In the genomic region with DNA sequence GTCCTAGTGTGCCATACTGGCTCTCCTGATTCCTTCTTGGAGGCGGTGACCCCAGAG, we compare ENCODE assay signal across 8 mouse cellular contexts. TPM values are rescaled to one million over a fixed set of nuclear protein-coding genes. Genes with fewer than 3 reads are reported as not detected.
DNase-seq lines count a peak whose midpoint lies in the region; ATAC-seq and TF ChIP-seq lines count a peak whose summit lies in the region.

A gene (plus strand): TSS at position 22 of the 57 bp plus-strand sequence.

- no peaks in the 10 kb centered on the region for H3K9me3 ChIP-seq in embryonic facial prominence, embryonic 10.5 days
- no peaks in the 10 kb centered on the region for H3K9me3 ChIP-seq in heart, embryonic 12.5 days (replicated peaks)

- no peak for TF ChIP-seq POLR2A in liver, adult 2 months (IDR thresholded peaks at IDR 0.05; ENCODE audit: extremely low read depth, insufficient read depth, low read length)

- DNase-seq in liver, adult 2 months (ENCODE audit: extremely low read depth, low read depth, low spot score), result no peak
- DNase-seq in liver, result no peak
- DNase-seq in embryonic facial prominence, embryonic 10.5 days (ENCODE audit: low spot score), result no peak
- DNase-seq in left cerebral cortex, postnatal 10 days (ENCODE audit: extremely low spot score in 1 of 2, low spot score in 2 of 2), result no peak
- no peak for DNase-seq in ovary, adult 18-20 months (ENCODE audit: low spot score)
- no peak for DNase-seq in kidney, postnatal 4 days

- peaks cover 7% of the 10 kb centered on the region; the same call in 1 of the 2 replicates for H3K79me2 ChIP-seq in liver, adult 2 months (ENCODE audit: control insufficient read depth, insufficient read depth, low read length)

- H3K27me3 ChIP-seq in liver, adult 2 months (ENCODE audit: control insufficient read depth, insufficient read depth, low read length), result no peaks in the 10 kb centered on the region
- H3K27me3 ChIP-seq in embryonic facial prominence, embryonic 10.5 days (replicated peaks; ENCODE audit: low read depth, poor library complexity, severe bottlenecking), result no peaks in the 10 kb centered on the region
- H3K27me3 ChIP-seq in heart, embryonic 12.5 days (replicated peaks), result no peaks in the 10 kb centered on the region

- peak within 1 kb of the TSS; percentile 92 for H3K27ac ChIP-seq in liver, adult 2 months (replicated peaks; ENCODE audit: insufficient read depth, low read depth, low read length)
- H3K27ac ChIP-seq in embryonic facial prominence, embryonic 10.5 days (replicated peaks), result peak within 1 kb of the TSS; percentile 98
- peak within 1 kb of the TSS; percentile 86 for H3K27ac ChIP-seq in heart, embryonic 12.5 days (ENCODE audit: poor library complexity, severe bottlenecking)

- H3K4me1 ChIP-seq in liver, adult 2 months (ENCODE audit: control insufficient read depth, insufficient read depth, low read length), result peaks cover 4% of the 10 kb centered on the region
- peaks cover 17% of the 10 kb centered on the region for H3K4me1 ChIP-seq in embryonic facial prominence, embryonic 10.5 days
- peaks cover 10% of the 10 kb centered on the region for H3K4me1 ChIP-seq in heart, embryonic 12.5 days (replicated peaks)

- H3K4me2 ChIP-seq in heart, embryonic 12.5 days, result peak within 1 kb of the TSS; percentile 83

- no peak for TF ChIP-seq CTCF in liver, adult 2 months (IDR thresholded peaks at IDR 0.05; ENCODE audit: low read depth, low read length)

- peaks cover 2% of the 10 kb centered on the region; the same call in 1 of the 2 replicates for H3K36me3 ChIP-seq in liver, adult 2 months (ENCODE audit: control insufficient read depth, insufficient read depth, low read length)
- peaks cover 29% of the 10 kb centered on the region for H3K36me3 ChIP-seq in embryonic facial prominence, embryonic 10.5 days (replicated peaks)
- H3K36me3 ChIP-seq in heart, embryonic 12.5 days, result peaks cover 28% of the 10 kb centered on the region

- WGBS in liver, adult 2 months, result 4% methylated on average over 1 of the region's 1 CpGs
- 5% methylated on average over 1 of the region's 1 CpGs for WGBS in embryonic facial prominence, embryonic 10.5 days
- 0% methylated on average over 1 of the region's 1 CpGs for WGBS in heart, embryonic 12.5 days

- intact Hi-C loops in left cerebral cortex, postnatal 10 days (cut with DNase I), result loop anchor here (5.0 kb wide), 1 partner anchor 42 kb away; a partner anchor contains a TSS

- H3K9ac ChIP-seq in liver, adult 2 months (ENCODE audit: low read depth, low read length), result peak within 1 kb of the TSS; percentile 93
- peak within 1 kb of the TSS; percentile 93 for H3K9ac ChIP-seq in heart, embryonic 12.5 days

- H3K4me3 ChIP-seq in liver, adult 2 months (ENCODE audit: insufficient read depth, low read depth, low read length), result peak within 1 kb of the TSS; percentile 86
- H3K4me3 ChIP-seq in embryonic facial prominence, embryonic 10.5 days, result peak within 1 kb of the TSS; percentile 94
- H3K4me3 ChIP-seq in heart, embryonic 12.5 days, result peak within 1 kb of the TSS; percentile 85

- no peak for ATAC-seq in heart, embryonic 12.5 days (ENCODE audit: insufficient number of reproducible peaks, low FRiP score)
- no peak for ATAC-seq in monocyte, adult 5-6 weeks (replicated peaks; ENCODE audit: insufficient number of reproducible peaks, low FRiP score, low TSS enrichment, poor library complexity, severe bottlenecking)

RNA-seq across cellular contexts. Expression of the gene that starts here (rescaled TPM):
- total RNA-seq in liver, adult 2 months (2014; rRNA removed), result 41.2 and 42.8 TPM in 2 replicates
- 137 and 141 TPM in 2 replicates for polyA plus RNA-seq in liver, adult 2 months (2012; rRNA removed)
- polyA plus RNA-seq in embryonic facial prominence, embryonic 10.5 days (2016; fragmentation: Nextera tagmentation; extraction: Ambion mirVana), result 79.9 and 85.2 TPM in 2 replicates
- 70.2 and 75.5 TPM in 2 replicates for polyA plus RNA-seq in heart, embryonic 12.5 days (2016; fragmentation: Nextera tagmentation; extraction: Ambion mirVana)
- total RNA-seq in left cerebral cortex, postnatal 10 days (2021), result 100 to 1,000 TPM; 163 to 166 TPM
- total RNA-seq in monocyte, adult 5-6 weeks (2017), result 43.2 to 53.6 TPM (median 43.9 TPM) in 3 replicates
